Mouse (Mus musculus) cerebellum, adult 2 months (tissue): ENCODE measurements at regions not wholly inside any gene's neighbourhood (a gene's known extent, or its start where the extent isn't known, plus 50 kb on each side); places are given as distances from the start of the nearest gene placed in this dataset.

Experiments used
- CTCF ChIP-seq: fragments of 200-500 bp; IDR thresholded peaks from 2 replicates; pipeline ENCODE4 v1.5.1; 2011; ENCODE audit warnings: low read depth, mild to moderate bottlenecking, control low read depth, low read length, moderate library complexity, borderline replicate concordance; ENCODE audit not compliant: insufficient read depth
- POLR2A ChIP-seq: fragments of 200-500 bp; IDR thresholded peaks from 2 replicates; pipeline ENCODE4 v1.6.1; 2011; ENCODE audit warnings: low read length, control low read depth, borderline replicate concordance; ENCODE audit not compliant: insufficient read depth

DNA sequence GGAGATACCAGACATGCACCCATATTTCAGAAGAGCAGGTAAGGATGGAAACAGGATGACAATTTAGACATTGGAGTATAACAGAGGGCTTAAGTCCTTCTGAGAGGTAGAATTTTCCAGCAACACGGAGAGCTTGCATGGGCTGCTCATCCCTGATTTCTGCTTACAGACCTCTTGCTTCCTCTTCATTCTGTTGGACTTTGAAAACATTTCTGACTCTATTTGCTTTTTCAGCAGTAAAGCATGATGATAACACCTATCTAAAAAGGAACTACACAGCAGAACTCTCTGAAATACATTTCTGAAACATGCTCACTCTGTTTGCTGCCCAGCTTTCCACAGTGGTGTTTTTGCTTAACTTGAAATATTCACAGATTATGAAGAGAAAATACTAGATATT is 176.6 kb upstream of the Igsf10 start:
- no peak for TF ChIP-seq CTCF
- no peak for TF ChIP-seq POLR2A
